Mouse (Mus musculus) right cerebral cortex, postnatal 4 days (tissue): ENCODE measurements around the gene Krtap4-1.

Source experiments
- DNase-seq: peaks from one replicate; pipeline ENCODE4 v3.0.0-alpha.2; 2022

Krtap4-1 gene

DNA sequence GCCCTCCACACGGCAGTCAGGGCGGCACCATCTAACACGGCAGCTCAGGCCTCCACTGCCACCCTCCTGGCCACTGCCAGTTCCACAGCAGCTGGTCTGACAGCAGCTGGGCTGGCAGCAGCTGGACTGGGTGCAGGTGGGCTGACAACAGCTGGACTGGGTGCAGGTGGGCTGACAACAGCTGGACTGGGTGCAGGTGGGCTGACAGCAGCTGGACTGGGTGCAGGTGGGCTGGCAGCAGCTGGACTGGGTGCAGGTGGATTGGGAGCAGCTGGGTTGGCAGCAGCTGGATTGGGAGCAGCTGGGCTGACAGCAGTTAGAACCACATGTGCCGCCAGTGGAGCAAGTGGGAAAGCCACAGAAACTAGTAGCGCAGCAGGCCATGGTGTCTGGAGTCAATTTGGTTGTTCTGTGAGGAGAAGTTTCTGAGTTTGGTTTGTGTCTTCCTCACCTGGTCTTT is 44.8 kb downstream of the Krtap4-1 start, which contains the start of gene Krtap1-4:
Gene Krtap1-4 (minus strand): TSS at position 410 of the 460 bp plus-strand sequence.
- DNase-seq, result no peak

DNA sequence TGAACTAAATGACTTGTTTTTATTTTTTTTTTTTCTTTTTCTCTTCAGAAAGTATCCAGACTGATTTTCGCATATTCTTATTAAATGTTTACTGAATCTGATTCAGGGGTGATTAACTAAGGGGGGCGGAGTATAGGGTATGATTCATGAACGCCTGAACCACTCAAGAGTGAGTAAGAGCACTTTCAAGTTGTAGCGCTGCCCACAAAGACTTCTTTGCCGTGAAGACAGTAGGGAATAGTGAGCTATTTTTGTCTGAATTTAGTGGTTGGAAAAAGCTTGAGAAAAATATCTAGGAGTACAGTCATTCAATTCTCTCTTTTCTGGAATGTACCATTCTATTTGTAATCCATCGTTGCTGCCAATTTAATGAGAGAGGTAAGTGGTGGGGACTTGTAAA is 46.5 kb downstream of the Krtap4-1 start:
- no peak for DNase-seq

DNA sequence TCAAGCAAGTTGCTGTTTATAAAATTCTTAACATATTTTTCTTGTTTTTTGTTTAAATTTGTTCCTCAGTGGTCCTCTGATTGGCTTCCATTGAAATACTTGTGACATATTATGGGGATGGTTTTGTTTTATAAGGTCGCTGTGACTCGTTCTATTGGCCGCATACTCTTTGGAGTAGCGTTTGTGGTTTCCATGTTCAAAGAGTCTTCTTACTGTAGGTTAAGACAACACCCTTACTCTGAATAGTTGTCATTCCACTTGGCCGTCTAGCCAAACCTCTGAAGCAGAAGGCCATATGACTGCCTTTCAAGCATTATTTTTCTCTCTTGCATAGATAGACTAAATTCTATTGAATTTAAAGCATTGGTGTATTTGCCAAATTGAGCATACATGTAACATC is 47.0 kb downstream of the Krtap4-1 start:
- no peak for DNase-seq

DNA sequence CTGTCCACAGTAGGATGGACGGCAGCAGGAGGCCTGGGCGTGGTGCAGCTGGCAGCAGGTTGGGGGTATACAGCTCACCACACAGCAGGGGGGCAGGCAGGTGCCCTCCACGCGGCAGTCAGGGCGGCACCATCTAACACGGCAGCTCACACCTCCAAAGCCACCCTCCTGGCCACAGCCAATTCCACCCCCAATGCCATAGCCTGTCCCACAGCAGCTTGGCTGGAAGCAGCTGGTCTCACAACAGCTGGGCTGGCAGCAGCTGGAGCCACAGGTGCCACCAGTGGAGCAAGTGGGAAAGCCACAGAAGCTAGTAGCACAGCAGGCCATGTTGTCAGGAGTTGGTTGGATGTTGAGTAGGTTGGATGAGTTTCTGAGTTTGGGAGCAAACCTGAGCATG is 47.4 kb downstream of the Krtap4-1 start, which contains the start of gene Krtap1-5:
Gene Krtap1-5 (minus strand): TSS at position 381 of the 400 bp plus-strand sequence.
- no peak for DNase-seq
